Mouse (Mus musculus) heart, adult 2 months (tissue): ENCODE measurements around the gene Gpatch4.

Experiments used
- CTCF ChIP-seq: fragments of 200-600 bp; IDR thresholded peaks from 2 replicates; pipeline ENCODE4 v1.8.1; 2022; ENCODE audit warnings: antibody characterized with exemption, mild to moderate bottlenecking, moderate library complexity
- POLR2A ChIP-seq: fragments of 200-500 bp; IDR thresholded peaks from 2 replicates; pipeline ENCODE4 v1.6.1; 2011; ENCODE audit warnings: mild to moderate bottlenecking, low read depth, low read length, control low read depth; ENCODE audit not compliant: insufficient read depth

DNA sequence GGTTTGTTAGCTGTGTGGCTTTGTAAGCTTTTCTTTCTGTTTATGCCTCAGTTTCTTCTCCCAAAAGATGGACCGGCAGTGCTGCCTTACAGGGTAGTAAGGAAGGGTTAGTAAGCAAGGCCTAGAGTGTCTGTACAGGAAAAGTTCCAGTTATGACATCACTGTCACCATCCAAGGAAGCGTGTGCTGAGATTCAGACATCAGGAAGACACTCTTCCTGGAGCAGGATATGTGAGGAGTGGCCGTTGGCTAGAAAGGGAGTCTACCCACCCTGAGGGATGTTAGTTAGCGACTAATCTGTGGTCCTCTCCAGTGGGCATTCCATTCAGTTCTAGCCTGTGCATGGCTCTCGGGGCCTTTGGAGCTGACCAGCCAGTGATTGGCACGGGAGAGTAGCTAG is 59.3 kb downstream of the Gpatch4 start:
- TF ChIP-seq CTCF (no peak), POLR2A (no peak)
